Mouse (Mus musculus) intestine, embryonic 15.5 days (tissue): ENCODE data around the gene Med15. TPM values are rescaled to one million over a fixed set of nuclear protein-coding genes. Genes with fewer than 3 reads are reported as not detected.

Source experiments
- polyA plus RNA-seq: library from polyadenylated mRNA; unstranded; fragments of >200 nt; fragmentation: Nextera tagmentation; extraction: Ambion mirVana; gene quantifications from 2 replicates; pipeline ENCODE4 v1.2.1, GENCODE M21; 2015

Med15 gene
- polyA plus RNA-seq, 1 experiment from 2014 or later, result 38.0 TPM

Other genes starting within 250 kb of the Med15 start
- gene Aifm3, start 243.3 kb downstream of the Med15 start, polyA plus RNA-seq, result 5.4 and 6.1 TPM in 2 replicates
- gene Lztr1, start 224.2 kb downstream of the Med15 start, polyA plus RNA-seq, result 72.7 and 82.6 TPM in 2 replicates
- 52.7 and 54.0 TPM in 2 replicates for gene Thap7, start 201.8 kb downstream of the Med15 start, polyA plus RNA-seq
- gene Lrrc74b, start 171.6 kb downstream of the Med15 start, polyA plus RNA-seq, result 0.27 and 0.29 TPM in 2 replicates
- 0.60 and 0.80 TPM in 2 replicates for gene P2rx6, start 171.0 kb downstream of the Med15 start, polyA plus RNA-seq
- 25.0 and 29.4 TPM in 2 replicates for gene Slc7a4, start 149.7 kb downstream of the Med15 start, polyA plus RNA-seq
- 26.8 and 27.5 TPM in 2 replicates for gene Smpd4, start 113.5 kb downstream of the Med15 start, polyA plus RNA-seq
- 4.0 and 6.7 TPM in 2 replicates for gene Ccdc74a, start 86.4 kb downstream of the Med15 start, polyA plus RNA-seq
- 52.3 and 55.6 TPM in 2 replicates for gene Klhl22, start 26.7 kb upstream of the Med15 start, polyA plus RNA-seq
- 11.5 and 11.7 TPM in 2 replicates for gene Scarf2, start 64.4 kb upstream of the Med15 start, polyA plus RNA-seq
- not detected in 2 replicates for gene B830017H08Rik, start 100.2 kb upstream of the Med15 start, polyA plus RNA-seq
- gene Car15, start 105.5 kb upstream of the Med15 start, polyA plus RNA-seq, result 2.0 and 3.1 TPM in 2 replicates
- gene Gm20518, start 158.8 kb upstream of the Med15 start, polyA plus RNA-seq, result 0.18 and 0.27 TPM in 2 replicates
- gene Tssk1, start 161.3 kb upstream of the Med15 start, polyA plus RNA-seq, result 0.08 TPM in 1 of 2 replicates, not detected in the other
- 68.2 and 70.7 TPM in 2 replicates for gene Dgcr2, start 165.7 kb upstream of the Med15 start, polyA plus RNA-seq
- not detected in 2 replicates for gene Tssk2, start 165.7 kb upstream of the Med15 start, polyA plus RNA-seq
- 29.7 and 29.8 TPM in 2 replicates for gene Ess2, start 178.5 kb upstream of the Med15 start, polyA plus RNA-seq
- 0.14 TPM in 1 of 2 replicates, not detected in the other for gene Gsc2, start 182.2 kb upstream of the Med15 start, polyA plus RNA-seq
- gene Slc25a1, start 195.3 kb upstream of the Med15 start, polyA plus RNA-seq, result 201 and 221 TPM in 2 replicates
- gene Vpreb2, start 247.5 kb upstream of the Med15 start, polyA plus RNA-seq, result 0.37 TPM in 1 of 2 replicates, not detected in the other